Mouse (Mus musculus): ENCODE measurements around the gene Chac2. TPM values are rescaled to one million over a fixed set of nuclear protein-coding genes. Genes with fewer than 3 reads are reported as not detected.

The Chac2 gene
- polyA plus RNA-seq, 1 experiment from 2014 or later = 26.3 TPM

DNA sequence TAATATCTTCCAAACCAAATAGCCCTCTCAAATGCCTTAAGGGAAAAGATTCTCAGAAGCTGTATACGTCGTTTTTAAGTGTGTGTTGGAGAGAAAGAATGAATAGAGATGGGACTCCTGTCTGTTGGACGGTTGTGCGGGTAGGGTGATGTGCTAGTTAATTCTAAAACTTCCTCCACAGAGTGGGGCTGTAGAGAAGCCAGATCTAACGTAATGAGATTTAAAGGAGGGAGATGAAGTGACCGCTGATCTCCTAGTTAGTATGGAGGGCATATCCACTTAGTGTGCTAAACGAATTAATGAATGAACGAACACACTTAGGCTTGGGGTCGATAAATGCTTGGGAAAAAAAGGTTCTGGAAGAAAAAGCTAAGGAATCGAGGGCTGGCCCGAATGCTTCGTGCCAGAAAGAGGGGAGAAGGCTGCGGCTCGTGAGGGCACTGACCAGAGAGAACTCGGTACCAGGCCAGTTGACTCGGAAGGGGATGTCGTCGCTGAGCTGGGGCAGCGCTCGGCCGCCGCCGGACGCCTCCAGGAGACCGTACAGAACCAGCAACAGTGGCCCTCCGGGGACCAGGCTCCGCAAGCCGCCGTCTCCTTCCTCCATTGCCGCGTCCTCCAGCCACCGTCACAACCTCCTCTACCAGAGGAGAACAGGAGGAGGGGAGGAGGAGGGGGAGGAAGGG lies 32.5 kb downstream of the Chac2 start:
- Histone ChIP-seq H3K36me3 (peaks cover 38% of the 10 kb centered on the region), H3K4me3 (peak overlapping the region; percentile 81), H3K4me2 (peak overlapping the region; percentile 64), H3K4me1 (replicated peaks) (peaks cover 14% of the 10 kb centered on the region), H3K9ac (peak overlapping the region; percentile 93), H3K9me3 (peaks cover 16% of the 10 kb centered on the region), H3K27me3 (no peaks in the 10 kb centered on the region), H3K27ac (peak overlapping the region; percentile 92)
- peak; percentile 96 for ATAC-seq (ENCODE audit: low FRiP score)
- WGBS = under 1% methylated on average over 26 of the region's 32 CpGs

DNA sequence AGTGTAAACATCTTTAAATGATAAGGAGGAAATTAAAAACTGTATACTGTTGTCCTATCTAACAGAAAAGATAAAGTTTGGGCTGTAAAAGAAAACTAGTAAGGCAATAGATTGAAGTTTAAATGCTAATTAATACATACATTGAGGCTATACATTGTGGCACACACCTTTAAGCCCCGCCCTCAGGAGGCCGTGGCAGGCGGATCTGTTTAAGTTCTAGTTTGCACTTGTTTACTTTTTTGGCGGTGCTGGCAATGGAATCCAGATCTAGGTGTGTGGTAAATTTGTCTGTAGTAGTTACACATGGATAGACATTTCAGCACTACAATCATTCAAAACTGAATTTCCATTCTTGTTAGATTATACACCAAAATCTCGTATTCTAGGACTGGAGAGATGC lies 33.3 kb downstream of the Chac2 start:
- Histone ChIP-seq H3K27ac (no peak overlapping the region), H3K9ac (peak overlapping the region; percentile 93), H3K4me3 (peak overlapping the region; percentile 81), H3K4me2 (peak overlapping the region; percentile 64), H3K27me3 (no peaks in the 10 kb centered on the region), H3K9me3 (peaks cover 13% of the 10 kb centered on the region), H3K4me1 (replicated peaks) (peaks cover 14% of the 10 kb centered on the region), H3K36me3 (peaks cover 42% of the 10 kb centered on the region)
- WGBS = 77% methylated on average over 5 of the region's 5 CpGs
- no peak for ATAC-seq (ENCODE audit: low FRiP score)

DNA sequence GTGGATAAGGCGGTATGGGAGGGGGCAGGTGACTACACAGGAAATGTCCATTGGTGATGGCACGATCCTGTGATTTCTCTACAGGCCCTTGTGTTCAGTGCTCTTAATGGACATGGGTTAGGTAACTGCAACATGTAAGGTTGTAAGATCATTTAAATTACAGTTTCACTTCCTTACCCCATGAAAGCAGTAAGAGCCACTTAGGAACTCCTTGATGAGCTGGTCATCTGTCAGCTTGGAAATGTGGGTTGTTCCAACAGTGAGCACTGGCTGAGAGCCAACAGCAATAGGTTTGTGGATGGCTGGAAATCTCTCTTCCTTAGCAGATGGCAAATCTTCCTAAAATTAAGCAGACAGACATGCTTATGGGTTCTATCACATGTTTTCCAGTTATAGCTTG lies 42.6 kb downstream of the Chac2 start:
- Histone ChIP-seq H3K9me3 (no peaks in the 10 kb centered on the region), H3K4me3 (no peak overlapping the region), H3K9ac (no peak overlapping the region), H3K27ac (no peak overlapping the region), H3K27me3 (no peaks in the 10 kb centered on the region), H3K4me1 (replicated peaks) (no peaks in the 10 kb centered on the region), H3K36me3 (peaks cover 70% of the 10 kb centered on the region), H3K4me2 (no peak overlapping the region)
- ATAC-seq (ENCODE audit: low FRiP score) = no peak
- 99% methylated on average over 2 of the region's 2 CpGs for WGBS

DNA sequence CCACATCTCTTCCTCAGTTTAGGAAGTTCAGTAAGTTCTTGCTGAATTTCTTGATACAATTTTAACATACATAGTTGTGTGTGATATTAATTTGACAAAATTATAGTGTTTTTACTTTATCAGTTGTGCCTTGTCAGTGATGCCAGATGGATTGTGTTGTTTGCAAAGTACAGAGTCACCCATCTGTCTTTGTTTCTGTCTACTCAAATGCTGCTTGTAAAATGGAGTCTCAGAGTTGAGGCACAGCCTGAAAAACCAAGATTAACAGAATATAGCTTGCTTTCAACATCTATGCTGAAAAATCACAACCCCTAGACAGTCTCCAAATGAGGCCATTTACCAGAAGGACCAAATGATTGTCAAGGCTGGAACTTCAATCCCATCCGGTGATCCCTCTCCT lies 57.7 kb downstream of the Chac2 start:
- no peak overlapping the region for H3K9ac ChIP-seq

DNA sequence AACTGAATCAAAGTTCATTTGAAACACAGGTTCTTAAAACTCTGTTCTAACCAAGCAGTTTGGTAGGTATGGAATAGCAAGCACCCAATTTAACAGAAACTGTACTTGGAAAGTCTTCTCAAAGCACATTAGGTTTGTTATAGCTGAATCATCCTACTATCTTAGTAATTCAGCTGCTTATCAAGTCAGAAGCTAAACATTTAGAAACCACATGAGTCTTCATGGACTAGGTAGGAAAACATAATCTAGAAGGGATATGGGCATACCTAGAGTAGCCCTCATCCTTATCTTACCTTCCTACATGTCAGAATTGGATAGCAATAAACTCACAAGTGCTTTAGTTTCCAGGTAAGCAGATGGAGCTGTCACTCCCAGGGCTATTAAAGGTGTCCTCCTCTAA lies 58.1 kb downstream of the Chac2 start:
- no peak overlapping the region for H3K4me3 ChIP-seq
- no peak overlapping the region for H3K9ac ChIP-seq
- no peak for ATAC-seq (ENCODE audit: low FRiP score)
- H3K27ac ChIP-seq = no peak overlapping the region
- H3K4me1 ChIP-seq (replicated peaks) = no peaks in the 10 kb centered on the region
- peaks cover 57% of the 10 kb centered on the region for H3K36me3 ChIP-seq
- H3K4me2 ChIP-seq = no peak overlapping the region
- no peaks in the 10 kb centered on the region for H3K9me3 ChIP-seq
- H3K27me3 ChIP-seq = no peaks in the 10 kb centered on the region

More for the DNA sequence above, 57.7 kb downstream of the Chac2 start:
- 100% methylated on average over 1 of the region's 1 CpGs for WGBS
- Histone ChIP-seq H3K27me3 (no peaks in the 10 kb centered on the region), H3K36me3 (peaks cover 55% of the 10 kb centered on the region), H3K27ac (no peak overlapping the region), H3K4me3 (no peak overlapping the region), H3K4me1 (replicated peaks) (no peaks in the 10 kb centered on the region), H3K9me3 (no peaks in the 10 kb centered on the region), H3K4me2 (no peak overlapping the region)
- no peak for ATAC-seq (ENCODE audit: low FRiP score)

Other genes with a start within 250 kb of the Chac2 start
- gene Psme4, start 214.6 kb downstream of the Chac2 start, polyA plus RNA-seq (2015; fragmentation: Nextera tagmentation; extraction: Ambion mirVana) = 20.8 and 22.1 TPM in 2 replicates
- 4.7 and 4.8 TPM in 2 replicates for gene Gpr75, start 101.0 kb downstream of the Chac2 start, polyA plus RNA-seq (2015; fragmentation: Nextera tagmentation; extraction: Ambion mirVana)
- 32.0 and 33.8 TPM in 2 replicates for gene Asb3, start 100.9 kb downstream of the Chac2 start, polyA plus RNA-seq (2015; fragmentation: Nextera tagmentation; extraction: Ambion mirVana)
- 11.2 and 11.5 TPM in 2 replicates for gene Erlec1, start 32.0 kb downstream of the Chac2 start, polyA plus RNA-seq (2015; fragmentation: Nextera tagmentation; extraction: Ambion mirVana)
- gene Gm17332, start 196.1 kb upstream of the Chac2 start, polyA plus RNA-seq (2015; fragmentation: Nextera tagmentation; extraction: Ambion mirVana) = not detected in 2 replicates

All from hindbrain, embryonic 13.5 days (tissue).